Mouse (Mus musculus): ENCODE measurements around the gene Fgf10.

Fgf10 gene

DNA sequence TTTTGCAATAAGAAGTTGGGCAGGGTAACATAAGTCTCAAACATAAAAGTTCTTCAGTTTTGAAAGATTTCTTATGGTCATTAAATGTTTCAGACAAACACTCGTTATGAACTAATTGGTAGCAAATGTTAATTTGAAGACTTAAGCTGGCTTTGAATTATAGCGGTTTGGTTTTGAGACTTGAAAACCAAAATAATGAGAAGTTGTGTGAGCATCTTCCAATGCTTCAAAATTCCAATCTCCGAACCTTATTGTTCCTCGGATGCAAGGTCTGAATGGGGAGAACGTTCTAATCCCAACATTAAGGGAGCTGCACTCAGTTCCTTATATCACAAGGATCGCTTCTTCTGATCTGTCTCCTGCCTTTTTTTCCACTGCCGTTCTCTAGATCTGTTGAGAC lies at the start of gene Fgf10:
TSS of gene Fgf10 (plus strand) at position 301 of the 400 bp plus-strand sequence.
- no peak for DNase-seq (ENCODE audit: low read depth)

DNA sequence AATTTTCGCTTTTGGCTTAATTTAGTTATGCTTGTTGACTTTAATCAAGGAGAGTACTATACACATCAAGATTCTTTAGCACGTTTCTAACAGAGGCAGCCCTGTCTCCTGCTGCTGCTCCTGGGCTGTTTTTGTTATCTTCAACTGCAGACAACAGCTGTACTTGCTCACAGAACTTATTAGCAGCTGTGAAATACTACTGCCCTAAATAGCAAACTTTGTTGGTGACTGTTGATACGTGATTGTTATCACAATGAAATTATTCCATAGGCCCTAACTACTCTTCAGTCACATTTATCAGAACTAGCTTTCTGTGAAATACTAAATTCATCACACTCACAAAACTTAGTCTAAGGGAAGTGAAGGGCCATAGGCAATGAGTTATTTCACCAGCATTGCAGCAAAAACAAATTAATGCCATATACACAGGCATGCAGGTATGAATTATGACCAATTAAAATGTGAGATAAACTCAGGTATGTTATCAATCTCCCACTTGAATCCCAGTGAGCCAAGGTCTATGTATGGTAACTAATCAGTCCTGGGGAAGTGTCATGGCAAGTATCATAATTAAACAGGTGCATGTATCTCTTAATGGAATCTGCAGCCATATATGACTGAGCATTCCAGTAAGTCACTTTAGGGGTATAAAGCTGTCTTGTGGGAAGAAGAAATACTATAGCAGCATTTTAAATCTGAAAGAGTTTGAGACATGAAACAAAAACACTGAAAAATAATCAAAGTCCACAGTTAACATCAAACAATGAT lies 39.7 kb upstream of the Fgf10 start:
- DNase-seq (ENCODE audit: low read depth) = no peak

- no peak for DNase-seq (ENCODE audit: low read depth)
These were observed 38.1 kb upstream of the Fgf10 start for GRCm38 (mm10) chr13:118631500-118631899.

DNA sequence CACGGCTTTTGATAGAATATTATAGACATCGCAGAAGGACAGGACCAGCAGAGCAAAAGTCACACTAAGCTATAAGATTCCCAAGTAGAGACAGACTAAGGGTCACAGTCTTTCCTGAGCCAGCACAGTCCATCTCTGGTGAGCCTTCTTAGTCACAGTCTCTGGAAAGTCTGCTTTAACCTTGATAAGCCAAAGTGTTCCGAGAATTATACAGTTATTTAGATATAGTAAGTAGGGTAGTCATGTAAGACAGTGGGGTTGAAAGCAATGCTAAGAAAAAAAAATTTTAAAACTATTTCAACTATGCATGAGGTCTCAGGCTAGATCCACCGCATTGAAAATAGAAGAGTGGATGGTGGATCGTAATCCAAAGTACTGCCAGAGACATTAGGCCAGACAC lies 33.5 kb upstream of the Fgf10 start:
- DNase-seq (ENCODE audit: low read depth) = no peak

DNA sequence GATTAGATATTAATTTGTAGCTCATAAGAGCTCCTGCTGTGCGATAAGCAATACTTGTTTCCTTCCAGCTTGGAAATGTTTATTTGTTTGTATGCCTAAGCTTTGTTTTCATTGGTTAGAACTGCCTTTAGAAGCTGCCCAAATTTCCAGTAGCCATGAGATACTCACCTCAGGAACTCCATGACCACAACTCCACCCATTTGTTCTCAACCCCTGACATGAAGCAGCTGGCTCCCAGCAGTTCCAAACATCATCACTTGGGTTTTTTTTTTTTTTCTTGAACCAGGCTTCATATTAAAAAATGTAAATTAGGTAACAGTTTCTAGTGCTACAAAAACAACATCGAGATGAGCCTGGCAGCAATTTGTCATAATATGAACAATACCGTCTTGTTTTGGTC lies 27.0 kb upstream of the Fgf10 start:
- no peak for DNase-seq (ENCODE audit: low read depth)

DNA sequence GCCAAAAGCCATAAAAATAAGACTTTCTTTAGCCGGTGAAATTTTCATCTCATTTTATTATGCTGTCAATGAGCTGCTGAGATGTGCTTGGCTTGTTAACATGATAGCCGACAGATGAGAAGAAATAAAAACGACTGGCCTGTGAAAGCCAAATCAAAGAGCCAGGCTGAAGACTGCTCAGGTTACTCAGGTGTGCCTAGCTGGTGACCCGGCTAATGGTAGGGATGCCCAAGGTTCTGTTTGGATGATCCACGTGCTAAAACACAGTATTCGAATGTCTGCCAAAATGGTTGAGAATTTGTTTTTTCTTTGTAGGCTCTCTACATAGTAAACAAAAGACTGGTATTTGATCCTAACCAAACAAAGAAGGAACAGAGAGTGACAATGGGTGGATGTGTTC lies 26.5 kb upstream of the Fgf10 start:
- DNase-seq (ENCODE audit: low read depth) = no peak

DNA sequence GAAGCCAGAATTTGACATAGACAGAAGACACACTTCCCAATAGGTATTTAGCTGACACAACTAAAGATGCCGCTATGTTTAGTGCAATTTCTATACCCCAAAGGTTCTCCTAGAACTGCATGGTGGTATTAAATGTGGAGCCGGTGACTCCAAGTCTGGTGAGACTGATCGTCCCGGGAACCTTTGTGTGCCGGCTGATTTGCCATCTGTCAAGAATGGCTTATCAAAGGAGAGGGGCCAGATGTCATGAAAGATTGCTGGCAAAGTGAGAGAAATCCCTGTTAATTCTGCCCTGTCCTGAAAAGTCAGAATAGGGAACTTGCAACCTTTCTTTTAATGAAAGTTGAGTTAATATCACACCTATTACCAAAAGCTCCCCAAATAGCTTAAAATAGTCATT lies 12.6 kb upstream of the Fgf10 start:
- DNase-seq (ENCODE audit: low read depth) = no peak

DNA sequence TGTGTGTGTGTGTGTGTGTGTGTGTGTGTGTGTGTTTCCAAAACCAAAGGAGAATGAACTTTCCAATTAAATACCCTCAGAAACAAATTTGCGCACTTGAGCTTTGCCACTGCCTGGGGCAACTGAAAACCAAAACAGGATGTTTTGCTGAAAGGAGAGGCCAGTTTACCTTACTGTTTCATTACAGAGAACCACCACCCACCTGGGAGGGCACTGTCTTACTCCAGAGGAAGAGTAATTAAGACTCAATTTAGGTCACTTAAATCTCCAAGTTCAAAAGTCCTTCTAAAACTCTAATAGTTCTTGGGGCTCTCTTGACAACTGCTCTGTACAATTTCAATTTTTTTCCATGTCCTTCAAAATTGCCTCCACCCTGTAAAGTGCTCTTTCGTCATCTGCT lies 11.6 kb upstream of the Fgf10 start:
- no peak for DNase-seq (ENCODE audit: low read depth)

DNA sequence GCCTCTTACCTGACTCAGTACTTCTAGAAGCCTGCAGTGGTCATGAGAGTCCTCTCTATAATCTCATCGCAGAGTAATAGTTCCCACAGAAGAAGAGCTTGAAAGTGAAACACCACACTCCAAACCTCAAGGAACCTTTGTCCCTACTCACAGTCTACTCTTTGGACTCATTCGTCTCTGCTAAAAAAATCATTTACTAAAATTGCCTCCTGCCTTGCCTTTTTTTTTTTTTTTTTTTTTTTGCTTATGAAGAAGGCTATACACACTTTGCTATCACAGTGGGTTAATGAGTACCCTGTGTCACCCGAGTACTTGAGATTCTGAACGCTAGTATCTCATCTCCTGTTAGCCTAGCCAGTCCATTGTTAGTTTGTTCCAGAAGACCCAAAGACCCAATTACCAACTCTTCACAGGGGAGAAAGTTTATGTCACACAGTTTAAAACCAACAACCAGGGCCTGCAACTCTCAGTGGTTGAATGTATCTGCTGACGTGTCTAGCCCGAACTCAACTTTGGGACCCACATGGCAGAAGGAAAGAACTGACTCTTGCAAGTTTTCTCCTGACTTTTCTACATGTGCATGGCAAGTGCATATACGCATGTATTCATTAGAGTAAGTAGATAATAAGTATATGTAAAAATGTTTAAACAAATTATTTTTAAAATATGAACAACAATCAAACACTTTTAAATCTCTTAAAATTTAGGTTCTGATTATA lies 10.8 kb upstream of the Fgf10 start:
- no peak for DNase-seq (ENCODE audit: low read depth)

DNA sequence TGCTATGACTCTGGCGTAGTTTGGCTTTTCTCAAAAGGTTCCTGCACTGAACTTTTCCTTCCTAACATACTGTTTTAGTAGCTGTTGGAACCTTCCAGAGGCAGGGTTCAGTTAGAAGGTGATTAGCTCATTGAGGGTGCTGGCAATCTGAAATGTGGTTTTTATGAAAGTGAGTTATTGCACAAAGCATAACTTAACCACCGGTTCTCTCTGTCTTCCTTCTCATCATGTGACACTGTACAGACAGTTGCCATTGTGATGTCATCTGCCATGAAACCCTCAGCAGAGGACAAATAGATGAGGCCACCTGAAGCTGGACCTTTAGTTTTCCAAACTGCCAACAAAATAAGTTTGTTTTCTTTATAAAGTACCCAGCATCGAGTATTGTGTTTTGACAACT lies 7.9 kb upstream of the Fgf10 start:
- no peak for DNase-seq (ENCODE audit: low read depth)

DNA sequence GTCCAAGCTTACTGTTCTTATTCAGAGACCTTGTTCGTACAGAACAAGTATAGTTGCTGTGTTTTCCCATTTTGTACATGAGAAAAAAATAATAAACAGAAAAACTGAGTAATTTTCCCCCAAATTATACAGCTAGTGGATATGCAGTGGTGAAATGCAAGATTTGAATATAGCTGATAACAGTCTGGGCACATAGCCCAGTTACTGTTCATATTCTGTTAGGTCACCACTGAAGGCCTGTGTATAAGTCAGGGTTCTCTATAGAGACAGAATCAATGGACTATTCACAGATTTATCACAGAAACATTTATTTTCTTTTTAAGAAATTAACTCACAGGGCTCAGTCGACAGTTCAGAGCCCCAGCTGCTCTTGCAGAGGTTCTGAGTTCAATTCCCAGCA lies 4.7 kb upstream of the Fgf10 start:
- DNase-seq (ENCODE audit: low read depth) = no peak

DNA sequence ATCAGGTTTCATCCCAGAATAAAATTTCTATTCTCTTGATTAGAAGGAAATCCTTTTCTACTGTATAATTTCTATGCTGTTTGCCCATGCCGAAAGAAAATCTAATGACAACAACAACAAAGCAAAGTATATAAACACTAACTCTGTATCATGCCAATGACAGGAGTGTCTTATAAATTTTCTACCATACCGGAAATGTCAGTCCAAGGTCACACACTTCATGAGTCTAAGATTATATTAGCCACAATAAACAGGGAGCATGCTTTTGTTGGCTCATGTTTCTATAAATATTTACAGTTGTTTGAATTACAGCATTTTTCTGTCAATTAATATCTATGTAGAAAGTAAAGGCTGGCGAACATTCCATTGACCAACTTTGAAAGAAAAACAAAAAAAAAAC lies 9.6 kb downstream of the Fgf10 start:
- no peak for DNase-seq (ENCODE audit: low read depth)

- DNase-seq (ENCODE audit: low read depth) = no peak
These were observed 23.5 kb downstream of the Fgf10 start for GRCm38 (mm10) chr13:118693049-118693448.

- peak; percentile 30 for DNase-seq (ENCODE audit: low read depth)
These were observed 25.5 kb downstream of the Fgf10 start for GRCm38 (mm10) chr13:118695103-118695502.

- DNase-seq (ENCODE audit: low read depth) = no peak
These were observed 34.1 kb downstream of the Fgf10 start for GRCm38 (mm10) chr13:118703727-118704126.

DNA sequence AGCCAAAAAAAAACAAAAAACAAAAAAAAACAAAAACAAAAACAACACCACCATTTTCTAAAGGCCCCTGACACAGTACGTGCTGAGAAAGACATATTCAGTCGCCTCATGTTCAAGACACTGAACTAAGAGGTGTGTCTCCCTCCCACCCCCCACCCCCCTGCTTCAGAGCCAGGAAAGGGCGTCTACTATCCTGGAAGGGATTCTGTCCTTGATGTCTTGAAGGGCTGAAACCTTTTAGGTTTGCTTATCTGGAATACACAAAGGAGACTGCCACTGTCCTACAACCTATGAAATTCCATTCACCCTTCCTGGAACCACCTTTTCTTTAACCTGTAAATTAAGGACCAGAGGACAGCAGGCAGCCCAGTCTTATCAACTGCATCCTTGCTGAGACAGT lies 36.1 kb downstream of the Fgf10 start:
- no peak for DNase-seq (ENCODE audit: low read depth)

DNA sequence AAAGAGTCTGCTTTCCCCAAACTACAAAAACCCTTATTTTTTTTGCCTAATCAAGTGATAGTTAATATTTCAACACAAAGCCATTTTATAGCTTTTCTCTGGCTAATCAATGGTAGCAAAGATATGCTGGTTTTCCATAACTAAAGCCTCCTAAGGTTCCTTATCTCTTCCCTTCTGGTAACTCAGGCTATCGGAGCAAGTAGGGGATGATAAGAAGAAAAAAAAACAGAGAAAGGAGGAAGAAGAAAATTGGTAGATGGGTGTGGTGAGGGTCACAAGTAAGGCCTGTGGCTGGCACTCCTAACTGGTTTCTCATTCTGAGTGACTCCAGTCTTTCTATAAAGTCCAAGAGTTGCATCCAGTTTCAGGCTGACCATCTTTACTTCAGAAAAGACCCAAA lies 40.3 kb downstream of the Fgf10 start:
- DNase-seq (ENCODE audit: low read depth) = no peak

- no peak for DNase-seq (ENCODE audit: low read depth)
These were observed 44.1 kb downstream of the Fgf10 start for GRCm38 (mm10) chr13:118713626-118714150.

GRCm38 (mm10) chr13:118714284-118715065 lies 44.9 kb downstream of the Fgf10 start:
- DNase-seq (ENCODE audit: low read depth) = no peak

GRCm38 (mm10) chr13:118715066-118716018 lies 45.8 kb downstream of the Fgf10 start:
- DNase-seq (ENCODE audit: low read depth) = no peak

DNA sequence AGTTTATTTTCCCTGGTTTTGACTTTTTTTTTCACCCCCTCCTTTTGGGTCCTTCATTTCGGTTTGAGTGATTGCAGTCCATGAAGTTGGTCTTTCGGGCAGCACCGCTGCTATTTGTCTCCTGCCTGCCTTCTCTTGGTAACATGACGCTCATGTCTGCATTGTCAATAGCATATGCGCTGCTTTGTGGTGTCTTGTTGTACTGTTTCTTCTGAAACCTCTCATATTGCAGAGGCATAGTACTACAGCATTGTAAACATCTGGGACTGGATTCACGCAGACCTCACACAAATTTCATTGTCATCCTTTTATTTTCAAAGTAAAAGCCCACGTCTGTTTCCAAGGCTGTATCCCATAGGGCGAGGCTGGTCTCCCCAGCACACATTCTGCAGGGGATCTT lies 46.7 kb downstream of the Fgf10 start:
- DNase-seq (ENCODE audit: low read depth) = no peak

- no peak for DNase-seq (ENCODE audit: low read depth)
These were observed 47.1 kb downstream of the Fgf10 start for GRCm38 (mm10) chr13:118716726-118717125.
